Mouse (Mus musculus) forebrain, embryonic 11.5 days (tissue): ENCODE results near the gene H2al1h. TPM values are rescaled to one million over a fixed set of nuclear protein-coding genes. Genes with fewer than 3 reads are reported as not detected.
"Not testable (repeated sequence)": the region's sequence is repeated elsewhere in the genome, so short reads cannot be mapped to it uniquely, and the experiment has no call there.

Experiments used
- ATAC-seq: fragments of 200-750 bp; cut with Nextera tagmentation; replicated peaks from 2 replicates; pipeline ENCODE4 v1.8.0; 2017; ENCODE audit warnings: moderate TSS enrichment; ENCODE audit not compliant: low FRiP score
- DNase-seq: peaks from one replicate; pipeline ENCODE4 v3.0.0-alpha.2; 2017; ENCODE audit warnings: low spot score
- H3K27ac ChIP-seq: fragments of 300-500 bp; sonication (generic); 2 replicates; pipeline ENCODE4 v1.5.1; 2014; ENCODE audit warnings: low read depth, low read length
- H3K27me3 ChIP-seq: fragments of 300-500 bp; sonication (generic); 2 replicates; pipeline ENCODE4 v1.6.1; 2014; ENCODE audit warnings: mild to moderate bottlenecking, low read length, mixed read lengths; ENCODE audit not compliant: control insufficient read depth, insufficient read depth
- H3K36me3 ChIP-seq: fragments of 300-500 bp; sonication (generic); 2 replicates; pipeline ENCODE4 v1.6.1; 2014; ENCODE audit warnings: mild to moderate bottlenecking, low read length, moderate library complexity, mixed read lengths; ENCODE audit not compliant: control insufficient read depth, insufficient read depth
- H3K4me1 ChIP-seq: fragments of 300-500 bp; sonication (generic); replicated peaks from 2 replicates; pipeline ENCODE4 v1.6.1; 2014; ENCODE audit warnings: low read length, mixed read lengths; ENCODE audit not compliant: control insufficient read depth, insufficient read depth
- H3K4me2 ChIP-seq: fragments of 300-500 bp; sonication (generic); 2 replicates; pipeline ENCODE4 v1.6.1; 2014; ENCODE audit warnings: low read depth, mild to moderate bottlenecking, low read length, moderate library complexity, mixed read lengths; ENCODE audit not compliant: severe bottlenecking
- H3K4me3 ChIP-seq: fragments of 300-500 bp; sonication (generic); 2 replicates; pipeline ENCODE4 v1.5.1; 2014; ENCODE audit warnings: low read depth, low read length
- H3K9ac ChIP-seq: fragments of 300-500 bp; sonication (generic); 2 replicates; pipeline ENCODE4 v1.6.1; 2014; ENCODE audit warnings: low read length
- H3K9me3 ChIP-seq: fragments of 300-500 bp; sonication (generic); 2 replicates; pipeline ENCODE4 v1.6.1; 2016; ENCODE audit warnings: low read length, mixed read lengths; ENCODE audit not compliant: control insufficient read depth
- WGBS: fragments of 180-500 bp; shearing (Covaris S2); extraction: QIAGEN DNeasy Blood & Tissue Kit; methylation state at CpG from one replicate; pipeline ENCODE4 v1.1.7; 2014; 5-methylcytosine and 5-hydroxymethylcytosine counted together
- polyA plus RNA-seq: library from polyadenylated mRNA; unstranded; fragments of >200 nt; fragmentation: Nextera tagmentation; extraction: Ambion mirVana; gene quantifications from 2 replicates; pipeline ENCODE4 v1.2.1, GENCODE M21; 2014

Gene H2al1h
- polyA plus RNA-seq, 1 experiment from 2014 or later = not detected

- no CpG with 5 or more reads among the region's 6 CpGs for WGBS
Observed at GRCm38 (mm10) chrX:11308524-11308923, 12.8 kb upstream of the H2al1h start, which contains the start of gene H2al1d. Gene H2al1d, plus strand, starts transcription at chrX:11308824.

GRCm38 (mm10) chrX:11311634-11312033 is 9.7 kb upstream of the H2al1h start, which contains the start of gene H2al1e:
Gene H2al1e, plus strand, starts transcription at chrX:11311934.
- H3K27me3 ChIP-seq, H3K9ac ChIP-seq, H3K27ac ChIP-seq, H3K36me3 ChIP-seq, H3K4me1 ChIP-seq, ATAC-seq, H3K9me3 ChIP-seq, H3K4me3 ChIP-seq, H3K4me2 ChIP-seq, DNase-seq: not testable (repeated sequence)
- no CpG with 5 or more reads among the region's 3 CpGs for WGBS

More at GRCm38 (mm10) chrX:11308524-11308923, 12.8 kb upstream of the H2al1h start, which contains the start of gene H2al1d:
- not testable (repeated sequence) for ATAC-seq, H3K27ac ChIP-seq, H3K4me2 ChIP-seq, H3K4me3 ChIP-seq, H3K9ac ChIP-seq, H3K27me3 ChIP-seq, H3K9me3 ChIP-seq, H3K36me3 ChIP-seq, H3K4me1 ChIP-seq, DNase-seq

DNA sequence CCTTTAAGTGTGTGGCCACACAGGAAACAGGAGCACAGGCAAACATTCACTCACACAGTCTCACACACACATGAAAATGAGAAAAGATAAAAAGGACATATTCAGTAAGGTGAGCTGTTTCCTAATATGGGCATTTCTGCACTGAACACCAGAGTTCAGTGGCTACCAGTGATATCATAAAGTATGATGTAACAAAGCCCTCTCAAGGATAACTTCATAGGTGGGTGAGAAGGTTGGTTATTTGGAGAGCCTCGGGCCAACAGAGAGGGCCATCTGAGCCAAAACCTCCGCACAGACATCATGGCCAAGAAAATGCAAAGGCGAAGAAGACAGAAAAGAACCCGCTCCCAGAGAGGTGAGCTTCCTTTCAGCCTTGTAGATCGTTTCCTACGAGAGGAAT is 6.4 kb upstream of the H2al1h start, which contains the start of gene H2al1f:
TSS of gene H2al1f (plus strand) at position 301 of the 400 bp plus-strand sequence.
- not testable (repeated sequence) for H3K27me3 ChIP-seq, H3K4me1 ChIP-seq, H3K4me3 ChIP-seq, H3K9ac ChIP-seq, DNase-seq, ATAC-seq, H3K9me3 ChIP-seq, H3K4me2 ChIP-seq, H3K36me3 ChIP-seq, H3K27ac ChIP-seq
- no CpG with 5 or more reads among the region's 6 CpGs for WGBS

GRCm38 (mm10) chrX:11317956-11318355 is 3.3 kb upstream of the H2al1h start, which contains the start of gene H2al1g:
Gene H2al1g, plus strand, starts transcription at chrX:11318256.
- H3K4me2 ChIP-seq, H3K9ac ChIP-seq, H3K27me3 ChIP-seq, H3K9me3 ChIP-seq, DNase-seq, H3K4me3 ChIP-seq, H3K36me3 ChIP-seq, H3K27ac ChIP-seq, ATAC-seq, H3K4me1 ChIP-seq: not testable (repeated sequence)
- WGBS = no CpG with 5 or more reads among the region's 3 CpGs

GRCm38 (mm10) chrX:11324359-11324758 is 3.1 kb downstream of the H2al1h start, which contains the start of gene H2al1i:
Gene H2al1i, plus strand, starts transcription at chrX:11324659.
- not testable (repeated sequence) for H3K4me3 ChIP-seq, H3K9me3 ChIP-seq, H3K27me3 ChIP-seq, H3K4me1 ChIP-seq, H3K4me2 ChIP-seq, ATAC-seq, H3K9ac ChIP-seq, H3K27ac ChIP-seq, H3K36me3 ChIP-seq, DNase-seq
- WGBS = 90% methylated on average over 2 of the region's 5 CpGs

DNA sequence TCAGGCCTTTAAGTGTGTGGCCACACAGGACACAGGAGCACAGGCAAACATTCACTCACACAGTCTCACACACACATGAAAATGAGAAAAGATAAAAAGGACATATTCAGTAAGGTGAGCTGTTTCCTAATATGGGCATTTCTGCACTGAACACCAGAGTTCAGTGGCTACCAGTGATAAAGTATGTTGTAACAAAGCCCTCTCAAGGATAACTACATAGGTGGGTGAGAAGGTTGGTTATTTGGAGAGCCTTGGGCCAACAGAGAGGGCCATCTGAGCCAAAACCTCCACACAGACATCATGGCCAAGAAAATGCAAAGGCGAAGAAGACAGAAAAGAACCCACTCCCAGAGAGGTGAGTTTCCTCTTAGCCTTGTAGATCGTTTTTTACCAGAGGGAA is 6.2 kb downstream of the H2al1h start, which contains the start of gene H2al1j:
TSS of gene H2al1j (plus strand) at position 301 of the 400 bp plus-strand sequence.
- H3K4me2 ChIP-seq, H3K36me3 ChIP-seq, H3K27me3 ChIP-seq, H3K27ac ChIP-seq, H3K4me1 ChIP-seq, ATAC-seq, H3K9ac ChIP-seq, H3K4me3 ChIP-seq, DNase-seq, H3K9me3 ChIP-seq: not testable (repeated sequence)
- WGBS = 88% methylated on average over 2 of the region's 2 CpGs

DNA sequence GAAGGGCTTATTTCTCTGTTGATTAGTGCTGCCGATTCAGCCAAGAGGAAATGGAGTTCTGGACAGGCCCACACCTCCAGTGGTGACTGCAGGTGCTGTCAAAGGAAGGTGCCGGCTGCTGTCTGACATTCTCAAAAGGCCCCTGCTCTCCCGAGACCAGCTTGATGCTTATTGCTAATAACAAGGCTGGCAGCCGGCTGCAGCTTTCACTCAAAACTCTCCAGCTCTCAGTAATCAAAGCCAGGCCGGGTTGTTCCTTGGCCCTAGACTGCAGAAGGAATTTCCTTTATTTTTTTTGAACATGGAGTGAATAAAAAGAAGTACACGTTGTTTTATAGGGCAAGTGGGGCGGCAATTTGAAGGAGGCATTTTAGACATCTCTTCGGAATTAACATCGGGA is 24.5 kb downstream of the H2al1h start:
- Histone ChIP-seq H3K4me2 (no peak overlapping the region), H3K9ac (no peak overlapping the region), H3K4me3 (no peak overlapping the region), H3K9me3 (no peaks in the 10 kb centered on the region), H3K36me3 (no peaks in the 10 kb centered on the region), H3K4me1 (no peaks in the 10 kb centered on the region), H3K27ac (no peak overlapping the region), H3K27me3 (no peaks in the 10 kb centered on the region)
- DNase-seq (no peak), ATAC-seq (no peak)
- WGBS = 61% methylated on average over 9 of the region's 9 CpGs

DNA sequence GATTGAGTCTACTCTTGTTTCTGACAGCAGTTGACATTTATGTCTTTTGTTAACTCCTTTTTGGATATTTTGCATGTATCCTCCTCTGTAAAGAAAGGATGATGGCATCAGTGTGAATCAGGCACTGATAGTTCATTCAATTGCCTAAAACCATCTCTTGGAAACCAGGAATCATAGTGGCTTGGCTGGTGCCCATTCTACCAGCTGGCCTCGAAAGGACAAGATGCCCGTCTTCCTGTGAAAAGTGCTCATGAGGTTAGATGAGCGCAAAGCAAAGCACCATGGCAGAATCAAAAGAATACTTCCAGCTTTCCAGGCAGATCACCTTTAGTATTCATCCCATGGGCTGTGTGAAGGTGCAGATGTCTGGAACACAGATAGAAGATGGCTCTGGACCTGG is 25.5 kb downstream of the H2al1h start:
- WGBS = 92% methylated on average over 3 of the region's 3 CpGs
- H3K4me3 ChIP-seq = no peak overlapping the region
- H3K9me3 ChIP-seq = no peaks in the 10 kb centered on the region
- no peak overlapping the region for H3K4me2 ChIP-seq
- no peaks in the 10 kb centered on the region for H3K4me1 ChIP-seq
- H3K9ac ChIP-seq = no peak overlapping the region
- DNase-seq (no peak), ATAC-seq (no peak)
- no peak overlapping the region for H3K27ac ChIP-seq
- H3K36me3 ChIP-seq = no peaks in the 10 kb centered on the region
- H3K27me3 ChIP-seq = no peaks in the 10 kb centered on the region

DNA sequence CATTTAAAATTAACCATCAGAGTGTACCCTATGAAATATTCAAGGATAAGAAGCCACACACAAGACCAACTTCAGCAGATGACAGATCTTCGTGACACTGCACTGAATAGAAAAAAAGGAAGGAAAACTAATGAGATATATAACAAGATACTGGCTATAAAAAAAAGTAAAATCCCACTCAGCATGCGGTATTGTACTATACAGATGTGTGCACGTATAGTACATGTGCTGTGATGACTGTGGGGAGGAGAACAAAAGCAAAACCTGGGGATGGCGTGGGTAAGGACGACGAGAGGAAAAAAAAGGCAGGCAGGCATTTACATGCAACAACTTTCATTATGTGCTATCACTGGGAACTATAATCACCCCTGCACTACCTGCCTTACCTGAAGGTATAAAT is 39.5 kb downstream of the H2al1h start:
- Histone ChIP-seq H3K27me3 (no peaks in the 10 kb centered on the region), H3K4me1 (no peaks in the 10 kb centered on the region), H3K36me3 (no peaks in the 10 kb centered on the region), H3K9ac (no peak overlapping the region), H3K4me3 (no peak overlapping the region), H3K4me2 (no peak overlapping the region), H3K27ac (no peak overlapping the region), H3K9me3 (no peaks in the 10 kb centered on the region)
- 87% methylated on average over 6 of the region's 6 CpGs for WGBS
- ATAC-seq (no peak), DNase-seq (no peak)
